Mouse (Mus musculus): ENCODE measurements around the gene Ubc.

- TF ChIP-seq GATA1 (IDR thresholded peaks at IDR 0.05; ENCODE audit: borderline replicate concordance, low read length) (no peak), FLI1 (IDR thresholded peaks at IDR 0.05; ENCODE audit: low read length) (no peak)
These were observed at the start of gene Ubc for GRCm38 (mm10) chr5:125389579-125390441.

All from megakaryocyte, embryonic 14.5 days (primary cell).